Mouse (Mus musculus) monocyte, adult 5-6 weeks (primary cell): ENCODE data around the gene Shank3. TPM values are rescaled to one million over a fixed set of nuclear protein-coding genes. Genes with fewer than 3 reads are reported as not detected.

Experiments used
- ATAC-seq: fragments of 153-309, 156-312 bp; replicated peaks from 2 replicates; pipeline ENCODE4 v1.8.0; 2017; ENCODE audit warnings: mild to moderate bottlenecking; ENCODE audit not compliant: low TSS enrichment, insufficient number of reproducible peaks, severe bottlenecking, poor library complexity, low FRiP score
- total RNA-seq: library from RNA; stranded (forward); fragments of 200-1000, 200-491, 200-594 nt; gene quantifications from 3 replicates; pipeline ENCODE4 v1.2.3, GENCODE M21; 2017

The Shank3 gene
- total RNA-seq, result not detected in 3 replicates

- no peak for ATAC-seq
Observed at GRCm38 (mm10) chr15:89498961-89499688, at the start of gene Shank3. Gene Shank3, plus strand, starts transcription at chr15:89499623.

- 0 out of 2 replicates have a peak, but pooled peaks have one; percentile 60 for ATAC-seq
Observed at GRCm38 (mm10) chr15:89452906-89453864, 46.2 kb upstream of the Shank3 start.

DNA sequence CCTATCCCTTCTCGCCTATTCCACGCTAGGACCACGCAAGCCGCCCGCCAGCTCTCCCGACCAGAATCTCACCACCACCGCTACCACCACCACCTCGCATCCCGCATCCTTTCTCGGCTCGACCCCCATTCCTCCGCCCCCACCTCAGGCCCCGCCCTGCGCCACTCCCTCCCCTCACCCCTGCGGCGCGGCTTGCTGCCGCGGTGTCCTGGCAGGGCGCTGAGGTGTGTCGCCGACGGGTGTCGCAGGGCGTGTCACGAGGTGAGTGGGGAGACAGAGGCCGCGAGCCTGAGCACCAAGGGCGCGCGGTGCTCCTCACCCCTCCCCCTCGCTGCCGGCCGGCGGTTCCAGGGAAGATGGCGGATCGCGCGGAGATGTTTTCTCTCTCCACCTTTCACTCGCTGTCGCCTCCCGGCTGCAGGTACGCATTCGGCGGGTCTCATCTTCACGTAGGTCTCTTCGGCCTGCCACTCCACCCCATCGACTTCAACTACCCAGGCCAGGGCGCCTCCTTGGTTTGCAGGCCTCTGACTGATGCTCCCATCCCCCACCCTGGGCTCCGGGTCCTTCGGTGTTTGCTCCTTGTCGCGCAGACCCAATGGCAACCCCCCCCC, 45.5 kb upstream of the Shank3 start, which contains the start of gene Mapk8ip2:
Gene Mapk8ip2 (plus strand): TSS at position 49 of the 614 bp plus-strand sequence.
- ATAC-seq, result no peak

- ATAC-seq, result no peak
Observed at GRCm38 (mm10) chr15:89454857-89455256, 44.6 kb upstream of the Shank3 start.

DNA sequence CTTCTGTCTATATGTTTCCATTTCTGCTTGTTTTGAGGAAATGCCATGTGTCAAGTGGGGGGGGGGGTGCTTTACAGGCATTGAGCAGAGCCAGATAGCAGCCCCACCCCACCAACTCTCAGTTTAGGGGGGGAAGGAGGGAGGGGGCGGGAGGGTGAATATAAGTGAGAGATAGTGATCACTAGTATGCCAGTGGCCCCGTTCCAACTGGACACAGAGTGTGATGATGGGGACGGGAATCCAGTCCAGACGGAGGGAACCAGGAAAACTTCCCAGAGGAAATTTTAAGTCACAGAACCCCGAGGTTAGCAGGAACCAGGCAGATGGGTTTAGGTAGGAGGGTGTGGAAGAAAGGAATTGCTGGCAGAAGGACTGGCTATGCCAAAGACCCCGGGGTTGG, 43.8 kb upstream of the Shank3 start:
- ATAC-seq, result no peak

DNA sequence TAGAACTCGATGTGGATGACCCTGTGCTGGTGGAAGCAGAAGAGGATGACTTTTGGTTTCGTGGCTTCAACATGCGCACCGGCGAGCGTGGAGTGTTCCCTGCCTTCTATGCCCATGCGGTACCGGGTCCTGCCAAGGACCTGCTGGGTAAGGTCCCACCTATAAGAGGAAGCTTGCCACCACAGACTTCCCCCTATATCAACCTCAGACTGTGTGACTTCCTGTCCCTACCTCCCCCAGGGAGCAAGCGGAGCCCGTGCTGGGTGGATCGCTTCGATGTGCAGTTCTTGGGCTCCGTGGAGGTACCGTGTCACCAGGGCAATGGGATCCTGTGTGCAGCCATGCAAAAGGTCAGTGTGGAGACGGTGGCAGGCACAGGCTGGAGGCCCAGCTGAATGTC, 40.5 kb upstream of the Shank3 start:
- ATAC-seq, result no peak; the same call in 1 of the 2 replicates

DNA sequence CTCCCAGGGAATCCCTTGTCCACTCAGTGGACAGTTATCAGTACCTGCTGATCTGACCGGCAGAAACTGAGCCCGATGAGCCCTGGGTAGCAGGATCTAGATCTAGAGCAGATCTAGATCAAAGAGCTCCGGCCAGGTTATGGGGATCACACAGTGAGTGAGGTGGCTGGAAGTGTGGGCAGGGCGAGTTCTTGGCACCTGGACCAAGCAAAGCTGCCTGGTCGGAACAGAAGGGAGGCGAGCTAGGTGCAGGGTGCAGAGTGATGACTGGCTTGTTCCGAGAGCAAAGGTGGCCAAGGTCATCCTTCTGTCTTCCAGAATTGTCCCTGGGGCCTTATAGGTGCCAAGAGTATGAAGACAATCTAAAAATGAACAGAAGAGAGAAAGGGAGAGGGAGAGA, 39.6 kb upstream of the Shank3 start:
- no peak for ATAC-seq

GRCm38 (mm10) chr15:89460298-89460697, 39.1 kb upstream of the Shank3 start:
- no peak for ATAC-seq

- ATAC-seq, result no peak
Observed at GRCm38 (mm10) chr15:89461321-89461720, 38.1 kb upstream of the Shank3 start.

DNA sequence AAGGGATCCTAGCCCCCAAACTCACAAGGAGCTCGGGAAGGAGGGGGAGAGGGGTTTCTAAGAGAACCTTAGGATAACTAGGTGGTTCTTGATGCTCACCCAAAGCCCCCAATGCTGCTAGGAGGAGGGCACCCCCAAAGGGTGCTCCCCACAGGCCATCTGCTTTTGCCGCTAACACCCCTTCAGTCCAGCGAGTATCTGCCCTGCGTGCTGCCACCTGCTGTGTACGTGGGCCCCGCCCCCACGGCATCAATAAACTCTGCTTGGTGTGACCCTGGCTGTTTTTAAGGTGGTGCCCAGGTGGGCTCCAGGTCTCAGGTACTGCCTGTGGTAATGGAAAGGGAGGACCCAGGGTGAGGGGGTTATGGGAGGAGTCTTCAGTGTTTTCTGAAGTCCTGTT, 37.2 kb upstream of the Shank3 start:
- no peak for ATAC-seq

- ATAC-seq, result no peak
Observed at GRCm38 (mm10) chr15:89463334-89464235, 35.8 kb upstream of the Shank3 start.

- no peak for ATAC-seq
Observed at GRCm38 (mm10) chr15:89465052-89465451, 34.4 kb upstream of the Shank3 start.

DNA sequence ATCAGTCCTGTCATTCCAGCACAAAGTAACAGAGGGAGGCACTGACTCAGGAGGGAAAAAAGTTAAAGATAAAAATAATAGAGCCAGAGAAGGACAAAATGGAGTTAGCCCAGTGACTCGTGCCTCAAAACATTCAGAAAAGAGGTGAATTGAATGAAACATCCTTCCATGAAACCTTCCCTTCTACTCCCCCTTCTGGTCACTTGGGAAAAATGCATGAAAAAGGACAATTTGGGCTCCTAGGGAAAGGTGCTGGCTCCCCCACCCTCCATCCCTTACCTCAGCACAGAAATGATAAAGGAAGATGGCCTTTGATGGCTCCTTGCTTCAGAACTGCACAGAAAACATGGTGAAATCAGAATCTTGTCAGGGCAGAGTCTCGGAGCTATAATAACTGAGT, 30.8 kb upstream of the Shank3 start:
- 0 out of 2 replicates have a peak, but pooled peaks have one; percentile 53 for ATAC-seq

DNA sequence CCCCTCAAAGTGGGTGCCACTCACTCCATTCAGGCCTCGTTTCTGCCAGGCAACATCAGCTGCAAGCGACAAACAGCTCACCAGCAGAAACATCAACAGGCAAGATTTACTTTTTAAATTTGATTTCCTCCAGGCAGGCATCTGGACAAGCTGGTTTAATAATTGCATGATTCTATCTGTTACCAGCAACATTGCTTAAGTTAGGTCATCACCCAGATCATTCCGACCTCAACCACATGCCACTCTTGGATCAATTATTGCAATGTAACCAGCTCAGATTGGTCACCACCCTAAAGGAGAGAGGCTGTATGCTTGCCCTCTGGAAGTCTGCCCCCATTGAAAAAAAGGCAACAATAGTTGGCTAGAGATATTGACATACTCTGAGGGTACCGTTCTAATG, 27.9 kb upstream of the Shank3 start:
- no peak for ATAC-seq

DNA sequence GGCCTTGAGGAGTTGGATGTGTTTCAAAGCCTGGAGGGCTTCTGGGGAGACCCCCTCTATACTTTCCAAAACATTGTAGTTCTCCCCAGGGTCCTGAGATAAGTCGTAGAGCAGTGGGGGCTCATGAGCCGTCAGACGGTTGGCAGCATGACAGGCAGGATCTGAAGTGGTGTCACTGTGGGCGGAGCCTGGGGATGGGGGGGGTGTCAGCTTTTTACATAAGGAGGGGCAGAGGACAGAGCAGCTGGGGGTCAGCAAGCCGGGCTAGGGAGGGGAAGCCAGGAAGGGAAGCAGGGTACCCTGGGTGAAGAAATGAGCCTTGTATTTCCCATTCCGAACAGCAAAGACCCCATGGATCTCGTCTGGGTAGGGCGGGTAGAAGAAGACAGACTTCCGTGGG, 26.1 kb upstream of the Shank3 start:
- no peak for ATAC-seq

- ATAC-seq, result no peak
Observed at GRCm38 (mm10) chr15:89473921-89474320, 25.5 kb upstream of the Shank3 start.

- ATAC-seq, result no peak
Observed at GRCm38 (mm10) chr15:89474596-89475292, 24.7 kb upstream of the Shank3 start.

DNA sequence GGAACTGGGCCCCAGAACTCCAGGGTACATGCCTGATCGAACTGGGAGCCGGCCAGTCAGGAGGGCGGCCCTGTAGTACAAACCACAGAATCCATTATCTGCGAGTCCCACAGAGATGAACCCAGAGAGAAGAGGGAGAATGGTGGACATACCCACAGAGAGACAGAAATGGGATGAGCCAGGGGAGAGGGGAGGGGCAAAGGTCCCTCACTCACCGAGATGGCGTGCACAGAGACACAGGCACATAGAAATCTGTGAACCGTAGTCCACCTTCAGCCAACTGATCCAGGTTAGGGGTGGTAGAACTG, 24.2 kb upstream of the Shank3 start:
- no peak for ATAC-seq
